Mouse (Mus musculus): ENCODE data around the gene Zfp367. TPM values are rescaled to one million over a fixed set of nuclear protein-coding genes. Genes with fewer than 3 reads are reported as not detected.

Gene Zfp367
- polyA plus RNA-seq, 1 experiment: 1.6 TPM

- TF ChIP-seq GATA1 (IDR thresholded peaks at IDR 0.05; ENCODE audit: low read length): no peak
- TF ChIP-seq TAL1 (IDR thresholded peaks at IDR 0.05; ENCODE audit: low read length): no peak
- Histone ChIP-seq H3K27me3 (ENCODE audit: control insufficient read depth) (no peaks in the 10 kb centered on the region), H3K36me3 (ENCODE audit: control insufficient read depth) (no peaks in the 10 kb centered on the region), H3K4me1 (ENCODE audit: control insufficient read depth) (no peaks in the 10 kb centered on the region), H3K4me3 (replicated peaks) (no peak overlapping the region), H3K9me3 (ENCODE audit: control insufficient read depth, low read length) (no peaks in the 10 kb centered on the region)
Observed at GRCm38 (mm10) chr13:64088057-64088456, 64.9 kb downstream of the Zfp367 start.

- Histone ChIP-seq H3K36me3 (ENCODE audit: control insufficient read depth) (no peaks in the 10 kb centered on the region), H3K4me1 (ENCODE audit: control insufficient read depth) (no peaks in the 10 kb centered on the region), H3K9me3 (ENCODE audit: control insufficient read depth, low read length) (no peaks in the 10 kb centered on the region), H3K4me3 (replicated peaks) (no peak overlapping the region), H3K27me3 (ENCODE audit: control insufficient read depth) (no peaks in the 10 kb centered on the region)
- TF ChIP-seq TAL1 (IDR thresholded peaks at IDR 0.05; ENCODE audit: low read length) (no peak), GATA1 (IDR thresholded peaks at IDR 0.05; ENCODE audit: low read length) (no peak)
Observed at GRCm38 (mm10) chr13:64086036-64086435, 67.0 kb downstream of the Zfp367 start.

- H3K4me3 ChIP-seq (replicated peaks): no peak overlapping the region
- no peaks in the 10 kb centered on the region for H3K4me1 ChIP-seq (ENCODE audit: control insufficient read depth)
- no peaks in the 10 kb centered on the region for H3K9me3 ChIP-seq (ENCODE audit: control insufficient read depth, low read length)
- H3K27me3 ChIP-seq (ENCODE audit: control insufficient read depth): no peaks in the 10 kb centered on the region
- no peaks in the 10 kb centered on the region for H3K36me3 ChIP-seq (ENCODE audit: control insufficient read depth)
- TF ChIP-seq GATA1 (IDR thresholded peaks at IDR 0.05; ENCODE audit: low read length): no peak
- TF ChIP-seq TAL1 (IDR thresholded peaks at IDR 0.05; ENCODE audit: low read length): no peak
Observed at GRCm38 (mm10) chr13:64083331-64083730, 69.7 kb downstream of the Zfp367 start.

Other genes starting within 250 kb of the Zfp367 start
- gene Hsd17b3, start 64.0 kb downstream of the Zfp367 start, polyA plus RNA-seq (2012): not detected in 2 replicates
- 0.18 and 0.41 TPM in 2 replicates for gene Slc35d2, start 23.8 kb downstream of the Zfp367 start, polyA plus RNA-seq (2012)
- 1.4 and 1.5 TPM in 2 replicates for gene Habp4, start 8.6 kb upstream of the Zfp367 start, polyA plus RNA-seq (2012)
- gene Cdc14b, start 122.1 kb upstream of the Zfp367 start, polyA plus RNA-seq (2012): 0.01 TPM in 1 of 2 replicates, not detected in the other
- gene Aaed1, start 159.5 kb upstream of the Zfp367 start, polyA plus RNA-seq (2012): 0.14 and 0.38 TPM in 2 replicates
- gene Ctsl, start 217.7 kb upstream of the Zfp367 start, polyA plus RNA-seq (2012): 0.29 TPM in 1 of 2 replicates, not detected in the other